Mouse (Mus musculus) natural killer cell, adult 2 months (primary cell): ENCODE measurements around the gene Slc16a12.
"Not testable (repeated sequence)": the region's sequence is repeated elsewhere in the genome, so short reads cannot be mapped to it uniquely, and the experiment has no call there.

Experiments
- DNase-seq, 2 experiments: peaks; one replicate each; pipeline ENCODE4 v3.0.0; 2022; ENCODE audit warnings: low spot score in 2 of 2

Slc16a12 gene

DNA sequence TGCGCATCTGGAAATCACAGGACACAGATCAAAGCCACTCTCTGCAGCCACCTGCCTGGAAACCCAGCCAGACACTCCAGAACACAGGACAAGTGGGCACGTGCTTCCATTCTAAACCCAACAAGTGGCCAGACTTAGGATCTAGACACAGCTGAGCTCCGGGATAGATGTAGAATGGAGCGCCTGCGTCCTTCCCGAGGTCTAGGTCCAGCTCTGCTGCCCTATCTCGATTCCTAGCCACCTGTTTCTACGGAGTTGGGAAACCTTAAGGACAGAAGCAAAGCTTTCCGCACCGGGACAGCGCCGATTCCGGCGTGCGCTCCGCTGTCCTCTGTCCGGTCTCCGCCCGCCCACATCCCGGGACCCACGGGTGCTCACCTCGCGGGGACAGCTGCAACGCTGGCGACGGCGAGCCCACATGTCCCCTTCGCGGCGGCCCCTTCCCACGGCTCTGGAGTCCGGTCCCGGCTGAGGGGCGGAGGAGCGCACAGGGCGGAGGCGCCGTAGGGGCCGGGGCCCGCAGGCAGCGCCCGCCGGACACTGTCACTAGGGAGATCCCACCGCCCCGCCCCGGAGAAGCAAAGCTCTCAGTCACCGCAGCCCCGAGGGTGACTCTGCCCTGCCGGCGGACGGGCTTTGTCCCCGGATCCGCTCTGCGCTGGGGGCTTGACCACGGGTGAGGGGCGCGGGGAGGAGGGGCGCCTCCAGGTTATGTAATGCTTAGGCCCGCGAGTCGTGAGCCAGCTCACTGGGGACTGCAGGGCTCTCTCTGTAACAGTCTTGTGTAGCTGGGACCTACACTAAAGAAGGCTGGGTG, at the start of gene Slc16a12:
Gene Slc16a12, minus strand, starts transcription at position 602 of the 817 bp plus-strand sequence.
- DNase-seq, result peak in 1 of 2 experiments; percentile 1

- DNase-seq, result no peak
Measured at GRCm38 (mm10) chr19:34796396-34796795, 49.3 kb upstream of the Slc16a12 start.

GRCm38 (mm10) chr19:34782491-34782890, 35.4 kb upstream of the Slc16a12 start:
- no peak for DNase-seq

DNA sequence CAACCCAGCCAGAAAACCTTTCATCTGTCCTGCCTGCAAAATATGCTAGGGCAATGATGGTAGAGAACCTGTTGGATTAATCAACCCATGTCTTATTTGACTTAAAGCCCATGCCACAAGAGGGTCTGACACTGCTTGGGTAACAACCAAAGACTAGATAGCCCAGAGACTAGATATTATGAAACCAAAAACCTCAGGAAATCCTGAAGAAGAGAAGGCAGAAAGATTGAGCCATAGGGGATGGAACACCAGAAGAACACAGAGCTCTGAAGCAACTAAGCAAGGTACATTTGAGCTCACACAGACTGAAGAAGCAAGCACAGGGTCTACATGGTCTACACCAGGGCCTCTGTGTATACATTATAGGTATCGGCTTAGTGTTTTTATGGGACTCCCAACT, 31.9 kb upstream of the Slc16a12 start:
- no peak for DNase-seq

GRCm38 (mm10) chr19:34778098-34778497, 31.0 kb upstream of the Slc16a12 start:
- no peak for DNase-seq

DNA sequence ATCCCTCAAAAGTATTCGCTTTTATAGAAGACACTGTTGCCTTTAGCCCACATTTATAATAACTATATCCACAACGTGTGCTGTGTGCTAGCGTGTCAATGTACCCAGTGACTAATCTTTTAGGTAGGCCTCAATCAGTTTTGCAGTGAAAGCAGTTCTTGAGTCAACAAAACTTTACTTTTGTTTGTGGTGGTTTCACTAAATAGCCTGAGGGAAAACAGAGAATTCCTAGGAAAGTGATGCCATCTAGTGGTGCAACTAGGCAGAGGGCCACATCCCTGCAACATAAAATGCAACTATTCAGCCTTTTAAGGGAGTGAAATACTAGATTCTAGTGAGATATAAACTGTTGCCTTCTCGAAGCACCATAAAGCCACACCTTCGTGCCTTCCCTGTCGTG, 25.7 kb upstream of the Slc16a12 start:
- DNase-seq, result peak in 1 of 2 experiments; percentile 29

- no peak for DNase-seq
Measured at GRCm38 (mm10) chr19:34770764-34771163, 23.7 kb upstream of the Slc16a12 start.

DNA sequence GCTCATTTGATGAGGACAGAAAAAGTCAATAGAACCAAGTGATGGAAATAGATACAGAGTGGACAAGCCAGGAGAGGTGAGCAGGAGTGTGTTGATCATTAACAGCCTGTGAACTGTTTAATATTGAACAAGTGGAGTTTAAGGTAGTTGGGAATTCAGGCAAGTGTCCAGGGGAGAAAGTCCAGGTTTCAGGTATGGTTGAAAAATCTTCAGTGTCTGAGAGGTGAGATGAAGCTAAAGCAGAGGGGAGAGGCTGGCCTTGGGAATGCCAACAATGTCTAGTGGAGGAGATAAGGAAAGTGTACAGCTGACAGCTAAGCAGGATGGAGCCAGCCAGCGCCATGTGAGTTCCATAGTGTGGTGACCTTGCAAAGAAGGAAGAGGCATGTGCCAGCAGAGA, 11.7 kb upstream of the Slc16a12 start:
- DNase-seq, result no peak

DNA sequence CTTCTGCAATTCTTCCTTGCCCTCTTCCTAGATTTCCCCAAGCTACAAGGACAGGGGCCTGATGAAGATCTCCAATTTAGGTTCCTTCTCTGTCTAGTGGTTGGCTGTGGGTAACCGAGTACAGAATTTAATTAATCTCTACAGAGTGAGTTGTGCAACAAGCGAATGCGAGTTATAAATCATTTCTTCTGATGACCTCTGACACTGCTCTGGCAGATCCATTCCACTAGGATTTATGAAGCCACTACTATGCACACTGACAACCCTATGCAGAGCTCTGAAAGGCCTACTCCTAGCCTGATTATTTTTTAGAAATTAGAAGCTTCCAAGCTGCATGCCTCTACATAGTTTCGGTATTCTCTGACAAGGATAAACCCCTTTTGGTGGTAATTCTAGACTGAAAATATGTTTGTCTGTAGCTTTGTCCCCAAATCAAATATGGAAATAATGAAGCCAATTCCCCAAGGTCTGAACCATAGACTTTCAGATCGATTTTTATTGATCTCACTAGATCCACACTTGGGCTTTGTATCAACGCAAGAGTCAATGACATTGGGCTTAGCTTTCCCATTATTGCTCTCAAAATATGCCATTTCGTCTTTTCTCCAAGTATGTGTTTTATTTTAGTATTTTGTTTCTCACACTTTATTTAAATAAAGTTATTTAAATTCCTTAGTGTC, 9.6 kb upstream of the Slc16a12 start:
- no peak for DNase-seq

DNA sequence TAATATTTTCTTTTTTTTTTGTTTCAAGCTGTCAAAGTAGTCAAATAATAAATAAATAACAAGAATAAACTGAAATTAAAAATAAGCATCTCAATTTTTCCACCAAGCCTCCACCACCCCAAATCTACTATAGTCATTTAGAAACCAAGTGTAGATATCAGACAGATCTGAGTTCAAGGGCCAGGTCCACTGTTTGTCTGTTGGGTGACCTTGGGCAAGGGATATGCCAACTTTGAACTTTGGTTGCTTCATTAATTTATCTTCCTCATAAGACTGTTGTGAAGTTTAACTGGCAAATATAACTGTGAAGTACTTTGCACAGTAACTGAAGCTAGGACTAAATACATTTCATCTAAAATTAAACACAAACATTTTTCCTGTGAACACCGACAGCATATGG, 8.6 kb upstream of the Slc16a12 start:
- DNase-seq, result no peak

GRCm38 (mm10) chr19:34753243-34753642, 6.2 kb upstream of the Slc16a12 start:
- DNase-seq, result no peak

DNA sequence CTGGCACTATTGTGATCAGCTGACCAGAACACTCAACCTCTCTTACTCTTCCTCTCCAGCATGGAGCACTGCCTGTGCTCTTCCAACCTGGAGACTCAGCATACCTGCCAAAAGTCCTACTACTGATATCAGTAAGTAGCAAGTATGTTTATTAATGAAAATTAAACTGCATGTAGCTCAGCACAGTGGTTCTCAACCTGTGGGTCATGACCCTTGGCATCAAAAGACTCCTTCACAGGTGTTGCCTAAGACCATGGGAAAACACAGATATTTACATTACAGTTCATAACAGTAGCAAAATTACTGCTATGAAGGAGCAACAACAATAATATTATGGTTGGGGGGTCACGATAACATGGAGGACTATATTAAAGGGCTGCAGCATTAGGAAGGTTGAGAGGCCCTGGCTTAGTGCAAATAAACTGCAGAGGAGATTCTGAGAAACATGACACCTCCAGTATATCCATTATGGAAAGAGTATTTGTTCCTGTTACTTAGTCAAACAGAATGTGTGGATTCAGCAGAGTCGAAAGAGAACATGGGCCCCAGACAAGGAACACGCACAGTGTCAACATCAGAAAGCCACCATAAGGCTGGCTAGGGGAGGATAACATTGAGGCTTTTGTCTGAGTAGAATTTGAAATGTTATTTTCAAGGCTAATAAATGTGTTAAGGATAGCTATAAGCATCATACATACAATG, 5.5 kb upstream of the Slc16a12 start:
- no peak for DNase-seq

- DNase-seq, result no peak
Measured at GRCm38 (mm10) chr19:34751150-34751549, 4.1 kb upstream of the Slc16a12 start.

GRCm38 (mm10) chr19:34748992-34749391, 1.9 kb upstream of the Slc16a12 start:
- no peak for DNase-seq

DNA sequence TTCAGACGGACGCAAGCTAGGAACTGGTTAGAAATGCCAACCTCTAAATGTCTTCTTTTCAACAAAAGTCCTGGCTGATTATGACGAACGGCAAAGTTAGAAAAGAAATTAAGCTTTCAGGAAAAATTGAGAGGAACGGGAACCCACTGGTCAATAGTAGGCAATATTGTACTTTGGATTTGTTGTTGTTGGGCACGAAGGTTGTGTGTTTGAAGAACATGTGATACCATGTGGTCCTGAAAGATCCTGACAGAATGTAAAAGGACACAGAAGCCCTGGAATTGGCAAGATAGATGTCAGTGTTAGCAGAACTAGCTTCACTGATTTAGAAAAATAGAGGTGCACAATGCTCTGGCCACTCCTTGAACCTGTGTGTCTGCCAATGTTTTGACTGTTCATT, 880 bp upstream of the Slc16a12 start:
- DNase-seq, result not testable (repeated sequence)

DNA sequence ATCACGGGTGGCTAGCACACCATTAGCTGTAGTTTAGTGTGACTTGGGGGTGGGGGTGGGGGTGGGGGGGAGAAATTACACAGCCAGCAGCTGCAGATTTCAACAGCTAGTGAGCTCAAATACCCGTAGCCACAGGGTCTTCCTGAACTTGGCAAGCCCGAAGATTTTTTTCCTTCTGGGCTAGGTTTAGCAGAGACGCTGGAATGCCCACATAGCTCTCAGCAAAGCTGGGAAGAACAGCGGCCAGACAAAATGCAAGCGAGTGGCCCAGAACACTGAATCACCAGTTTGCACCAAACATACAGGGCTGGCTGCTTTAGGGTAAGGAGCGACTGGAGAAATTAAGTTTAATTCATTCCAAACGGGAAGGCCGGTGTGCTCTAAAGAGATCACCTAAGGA, 888 bp downstream of the Slc16a12 start:
- DNase-seq, result no peak

DNA sequence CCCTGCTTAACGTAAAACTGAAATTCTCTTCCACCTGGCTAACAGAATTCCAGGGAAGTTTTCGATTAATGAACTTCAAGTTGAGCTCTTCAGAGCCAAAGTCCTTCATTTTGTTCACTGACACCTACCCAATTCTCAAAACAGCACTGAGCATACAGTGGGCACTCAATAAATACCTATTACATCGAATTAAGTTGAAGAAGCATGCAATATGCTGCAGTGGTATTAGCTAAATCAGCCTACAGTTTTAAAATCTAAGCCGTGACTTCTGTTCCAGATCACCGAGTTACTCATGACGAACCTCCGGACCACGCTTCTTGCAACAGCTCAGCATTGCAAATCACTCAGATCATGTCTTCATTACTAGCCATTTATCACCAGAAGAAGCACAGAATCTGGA, 2.1 kb downstream of the Slc16a12 start:
- DNase-seq, result no peak

- DNase-seq, result no peak
Measured at GRCm38 (mm10) chr19:34737916-34738315, 9.2 kb downstream of the Slc16a12 start.

GRCm38 (mm10) chr19:34735900-34736299, 11.2 kb downstream of the Slc16a12 start:
- DNase-seq, result no peak

- no peak for DNase-seq
Measured at GRCm38 (mm10) chr19:34733020-34733419, 14.1 kb downstream of the Slc16a12 start.

GRCm38 (mm10) chr19:34731356-34731755, 15.7 kb downstream of the Slc16a12 start:
- no peak for DNase-seq

DNA sequence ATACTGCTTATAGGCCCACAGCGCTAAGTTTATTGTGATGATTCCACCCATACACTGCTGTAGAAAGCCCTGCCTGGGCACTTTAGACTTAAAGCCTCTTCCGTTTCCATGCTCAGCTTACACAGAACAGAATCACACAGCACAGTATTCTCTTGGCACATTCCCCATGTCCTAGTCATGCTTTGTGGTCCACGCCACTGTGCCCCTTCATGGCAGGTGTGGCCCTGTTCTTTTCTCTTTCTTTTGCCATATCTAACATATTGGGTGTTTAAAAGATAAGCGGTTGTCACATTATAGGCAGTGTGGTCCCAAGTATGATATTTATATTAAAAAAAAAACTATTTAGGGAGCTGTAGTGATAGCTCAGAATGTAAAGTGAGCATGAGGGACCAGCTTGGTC, 16.5 kb downstream of the Slc16a12 start:
- no peak for DNase-seq

GRCm38 (mm10) chr19:34729505-34729904, 17.6 kb downstream of the Slc16a12 start:
- DNase-seq, result no peak
